Mouse (Mus musculus): ENCODE data around the gene Gstm4.

DNA sequence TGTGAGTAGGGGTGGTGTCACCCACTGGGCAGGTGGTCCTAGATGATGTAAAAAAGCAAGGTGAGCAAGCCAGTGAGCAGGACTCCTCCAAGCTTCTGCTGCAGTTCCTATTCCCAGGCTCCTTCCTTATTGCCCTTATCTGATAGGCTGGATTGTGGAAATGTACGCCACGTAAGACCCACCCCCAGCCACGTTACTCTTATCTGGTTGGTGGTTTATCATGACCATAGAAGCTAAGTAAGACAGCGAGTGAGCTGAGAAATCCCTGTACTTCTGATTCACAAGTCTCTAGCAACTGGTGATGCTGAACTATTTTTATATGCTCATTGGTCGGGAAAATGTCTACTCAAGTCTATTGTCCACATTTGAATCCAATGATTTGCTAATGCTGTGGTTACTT lies 18.6 kb downstream of the Gstm4 start:
- TF ChIP-seq MAX (IDR thresholded peaks at IDR 0.05) = no peak
- no peak for TF ChIP-seq CTCF (IDR thresholded peaks at IDR 0.05; ENCODE audit: control insufficient read depth, insufficient read depth, insufficient read length)
- no peak for TF ChIP-seq MYOD1 (IDR thresholded peaks at IDR 0.05; ENCODE audit: control insufficient read depth, insufficient read length, low read depth)

Measured in C2C12 (cell line).